Mouse (Mus musculus) C2C12 (cell line): Measurements from ENCODE around the gene Gan.

Experiments used
- CEBPB ChIP-seq: IDR thresholded peaks from one replicate; pipeline ENCODE4 v1.6.1; 2011; ENCODE audit warnings: low read depth, mild to moderate bottlenecking, control low read depth, moderate library complexity
- CTCF ChIP-seq: IDR thresholded peaks from one replicate; pipeline ENCODE4 v1.5.1; 2011; ENCODE audit not compliant: control insufficient read depth, insufficient read depth, insufficient read length
- FOSL1 ChIP-seq: IDR thresholded peaks from one replicate; pipeline ENCODE4 v1.8.0; 2011; ENCODE audit warnings: mild to moderate bottlenecking, low read length; ENCODE audit not compliant: poor library complexity, insufficient read depth, severe bottlenecking
- MAX ChIP-seq: IDR thresholded peaks from one replicate; pipeline ENCODE4 v1.6.1; 2011; ENCODE audit warnings: mild to moderate bottlenecking, control low read depth
- MYOD1 ChIP-seq: IDR thresholded peaks from one replicate; pipeline ENCODE4 v1.6.1; 2011; ENCODE audit warnings: low read depth; ENCODE audit not compliant: control insufficient read depth, insufficient read length
- MYOG ChIP-seq: IDR thresholded peaks from one replicate; pipeline ENCODE4 v1.6.1; 2011; ENCODE audit not compliant: control insufficient read depth, insufficient read length; ENCODE audit errors: extremely low read depth
- USF1 ChIP-seq: IDR thresholded peaks from one replicate; pipeline ENCODE4 v1.6.1; 2011; ENCODE audit warnings: low read depth, mild to moderate bottlenecking, control low read depth, moderate library complexity

- no peak for TF ChIP-seq CTCF
- TF ChIP-seq CEBPB: no peak
- no peak for TF ChIP-seq USF1
- TF ChIP-seq MAX: no peak
- no peak for TF ChIP-seq MYOG
- no peak for TF ChIP-seq MYOD1
- no peak for TF ChIP-seq FOSL1
Measured at GRCm38 (mm10) chr8:117136351-117136750, 21.6 kb upstream of the Gan start.
